Mouse (Mus musculus): ENCODE measurements around the gene Gnl2. TPM values are rescaled to one million over a fixed set of nuclear protein-coding genes. Genes with fewer than 3 reads are reported as not detected.

Gnl2 gene
- polyA plus RNA-seq, 1 experiment from 2014 or later: 88.9 TPM

DNA sequence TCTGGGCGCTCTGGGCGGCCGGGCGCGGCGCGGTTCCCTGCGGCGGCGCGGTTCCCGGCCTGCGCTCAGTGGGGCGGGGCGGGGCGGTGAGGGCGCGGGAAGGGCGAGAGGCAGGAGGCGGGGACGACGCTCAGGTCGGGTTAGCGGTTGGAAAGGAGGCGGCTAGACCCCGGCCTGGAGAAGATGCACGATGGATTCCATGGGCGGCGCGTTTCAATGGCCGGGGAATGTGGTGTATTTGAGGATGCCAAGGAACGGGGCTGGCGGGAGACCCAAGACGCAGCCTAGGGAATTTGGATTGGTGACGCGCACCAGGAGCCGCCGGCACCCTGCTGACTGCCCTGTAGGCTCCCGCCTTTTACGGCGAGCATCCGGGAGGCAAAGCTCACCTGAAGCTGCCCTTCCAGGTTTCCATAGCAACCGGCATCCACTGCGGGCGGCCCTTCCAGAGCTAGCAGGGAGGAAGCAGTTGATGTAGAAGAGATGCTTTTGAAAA is 69.0 kb downstream of the Gnl2 start:
- H3K9me3 ChIP-seq (ENCODE audit: control insufficient read depth, low read length): no peaks in the 10 kb centered on the region
- H3K4me3 ChIP-seq (replicated peaks; ENCODE audit: low read depth, low read length): peak overlapping the region; percentile 84
- H3K9ac ChIP-seq (replicated peaks; ENCODE audit: low read length): peak overlapping the region; percentile 73
- peak overlapping the region; percentile 99 for H3K27ac ChIP-seq (replicated peaks; ENCODE audit: low read depth, low read length)
- DNase-seq: peak; percentile 90
- WGBS: under 1% methylated on average over 44 of the region's 45 CpGs
- no peaks in the 10 kb centered on the region for H3K27me3 ChIP-seq (ENCODE audit: control insufficient read depth, insufficient read depth, low read length)
- H3K4me1 ChIP-seq (ENCODE audit: control insufficient read depth, insufficient read depth, low read length): peaks cover 19% of the 10 kb centered on the region
- ATAC-seq (ENCODE audit: low FRiP score, low TSS enrichment): peak; percentile 88
- peak overlapping the region; percentile 83 for H3K4me2 ChIP-seq (ENCODE audit: low read length)
- peaks cover 34% of the 10 kb centered on the region for H3K36me3 ChIP-seq (ENCODE audit: control insufficient read depth, insufficient read depth, low read length)

DNA sequence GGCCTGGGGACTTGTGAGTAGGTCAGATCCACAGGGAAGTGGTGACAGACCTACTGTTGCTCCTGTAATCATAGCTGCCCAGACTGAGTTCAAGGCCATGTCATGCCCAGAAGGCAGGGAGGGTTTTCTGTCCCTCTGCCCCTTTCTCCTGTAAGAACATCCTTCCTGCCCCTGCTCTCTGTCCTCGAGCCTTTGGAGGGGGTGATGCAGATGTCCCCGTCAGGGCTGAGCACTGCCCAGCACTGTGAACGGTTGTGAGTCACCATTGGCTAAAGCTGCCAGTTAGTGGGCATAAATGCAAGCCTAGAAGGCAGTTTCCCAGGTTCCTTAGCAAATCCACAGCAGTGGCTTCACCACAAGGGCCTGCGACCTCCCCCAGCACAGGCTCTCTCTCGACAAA is 76.6 kb downstream of the Gnl2 start:
- Histone ChIP-seq H3K27me3 (ENCODE audit: control insufficient read depth, insufficient read depth, low read length) (no peaks in the 10 kb centered on the region), H3K9me3 (ENCODE audit: control insufficient read depth, low read length) (no peaks in the 10 kb centered on the region), H3K36me3 (ENCODE audit: control insufficient read depth, insufficient read depth, low read length) (peaks cover 53% of the 10 kb centered on the region), H3K9ac (replicated peaks; ENCODE audit: low read length) (no peak overlapping the region), H3K27ac (replicated peaks; ENCODE audit: low read depth, low read length) (no peak overlapping the region), H3K4me2 (ENCODE audit: low read length) (no peak overlapping the region), H3K4me1 (ENCODE audit: control insufficient read depth, insufficient read depth, low read length) (no peaks in the 10 kb centered on the region), H3K4me3 (replicated peaks; ENCODE audit: low read depth, low read length) (no peak overlapping the region)
- DNase-seq (no peak), ATAC-seq (ENCODE audit: low FRiP score, low TSS enrichment) (no peak)
- 91% methylated on average over 5 of the region's 5 CpGs for WGBS

DNA sequence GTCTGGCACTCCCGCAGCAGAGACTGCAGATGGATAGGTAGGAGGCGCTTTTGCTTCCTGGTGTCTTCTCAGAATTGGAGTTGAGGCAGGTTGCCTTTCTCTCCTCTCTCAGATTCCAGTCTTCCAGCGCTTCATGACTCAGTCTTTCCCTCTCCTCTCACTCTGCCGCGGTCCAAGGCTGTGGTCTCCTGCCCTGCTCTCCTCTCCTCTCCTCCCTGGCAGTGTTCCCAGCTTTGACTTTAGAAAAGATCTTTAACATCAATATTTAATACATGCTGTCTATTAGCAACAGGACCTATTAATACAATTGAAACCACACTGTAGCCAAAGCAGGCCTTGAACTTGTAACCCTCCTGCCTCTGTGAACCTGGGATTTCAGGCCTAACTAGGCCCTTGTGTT is 79.7 kb downstream of the Gnl2 start:
- H3K36me3 ChIP-seq (ENCODE audit: control insufficient read depth, insufficient read depth, low read length): peaks cover 27% of the 10 kb centered on the region
- no peak overlapping the region for H3K27ac ChIP-seq (replicated peaks; ENCODE audit: low read depth, low read length)
- no peak overlapping the region for H3K4me3 ChIP-seq (replicated peaks; ENCODE audit: low read depth, low read length)
- H3K4me2 ChIP-seq (ENCODE audit: low read length): no peak overlapping the region
- H3K27me3 ChIP-seq (ENCODE audit: control insufficient read depth, insufficient read depth, low read length): no peaks in the 10 kb centered on the region
- no peaks in the 10 kb centered on the region for H3K9me3 ChIP-seq (ENCODE audit: control insufficient read depth, low read length)
- 97% methylated on average over 5 of the region's 5 CpGs for WGBS
- ATAC-seq (ENCODE audit: low FRiP score, low TSS enrichment) (no peak), DNase-seq (no peak)
- no peak overlapping the region for H3K9ac ChIP-seq (replicated peaks; ENCODE audit: low read length)
- H3K4me1 ChIP-seq (ENCODE audit: control insufficient read depth, insufficient read depth, low read length): no peaks in the 10 kb centered on the region

GRCm38 (mm10) chr4:125097412-125097811 is 81.0 kb downstream of the Gnl2 start:
- no peak overlapping the region for H3K27ac ChIP-seq (replicated peaks; ENCODE audit: low read depth, low read length)
- no peak overlapping the region for H3K9ac ChIP-seq (replicated peaks; ENCODE audit: low read length)
- H3K4me2 ChIP-seq (ENCODE audit: low read length): no peak overlapping the region
- WGBS: 96% methylated on average over 4 of the region's 4 CpGs
- H3K4me3 ChIP-seq (replicated peaks; ENCODE audit: low read depth, low read length): no peak overlapping the region
- ATAC-seq (ENCODE audit: low FRiP score, low TSS enrichment): no peak
- no peaks in the 10 kb centered on the region for H3K4me1 ChIP-seq (ENCODE audit: control insufficient read depth, insufficient read depth, low read length)
- peaks cover 15% of the 10 kb centered on the region for H3K36me3 ChIP-seq (ENCODE audit: control insufficient read depth, insufficient read depth, low read length)
- H3K27me3 ChIP-seq (ENCODE audit: control insufficient read depth, insufficient read depth, low read length): no peaks in the 10 kb centered on the region
- no peak for DNase-seq
- no peaks in the 10 kb centered on the region for H3K9me3 ChIP-seq (ENCODE audit: control insufficient read depth, low read length)

DNA sequence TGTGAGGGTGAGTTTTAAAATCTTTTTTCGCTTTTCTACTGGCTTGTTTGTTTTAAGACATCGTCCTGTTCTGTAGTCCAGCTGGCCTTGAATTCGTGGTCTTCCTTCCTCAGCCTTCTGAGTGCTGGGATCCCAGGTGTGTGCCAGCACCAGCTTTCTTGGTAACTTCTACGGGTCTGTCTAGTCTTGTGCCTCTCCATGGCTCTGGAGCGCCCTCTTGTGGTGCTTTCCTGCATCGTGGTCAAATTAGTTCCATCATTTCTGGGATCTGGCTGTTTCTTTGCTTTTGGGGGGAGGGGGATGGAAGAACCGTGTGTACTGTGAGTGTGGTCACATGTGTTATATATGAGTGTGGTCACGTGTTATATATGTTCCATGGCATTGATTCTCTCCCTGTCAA is 83.1 kb downstream of the Gnl2 start:
- Histone ChIP-seq H3K36me3 (ENCODE audit: control insufficient read depth, insufficient read depth, low read length) (peaks cover 26% of the 10 kb centered on the region), H3K4me2 (ENCODE audit: low read length) (no peak overlapping the region), H3K4me3 (replicated peaks; ENCODE audit: low read depth, low read length) (no peak overlapping the region), H3K9ac (replicated peaks; ENCODE audit: low read length) (no peak overlapping the region), H3K27me3 (ENCODE audit: control insufficient read depth, insufficient read depth, low read length) (no peaks in the 10 kb centered on the region), H3K27ac (replicated peaks; ENCODE audit: low read depth, low read length) (no peak overlapping the region), H3K4me1 (ENCODE audit: control insufficient read depth, insufficient read depth, low read length) (no peaks in the 10 kb centered on the region), H3K9me3 (ENCODE audit: control insufficient read depth, low read length) (no peaks in the 10 kb centered on the region)
- 10% methylated on average over 8 of the region's 8 CpGs for whole genome bisulfite sequencing
- peak; percentile 90 for DNase-seq
- ATAC-seq (ENCODE audit: low FRiP score, low TSS enrichment): no peak

GRCm38 (mm10) chr4:125101334-125101733 is 84.9 kb downstream of the Gnl2 start:
- no peak overlapping the region for H3K4me3 ChIP-seq (replicated peaks; ENCODE audit: low read depth, low read length)
- WGBS: 70% methylated on average over 13 of the region's 13 CpGs
- no peak for ATAC-seq (ENCODE audit: low FRiP score, low TSS enrichment)

More at GRCm38 (mm10) chr4:125101334-125101733, 84.9 kb downstream of the Gnl2 start:
- Histone ChIP-seq H3K4me2 (ENCODE audit: low read length) (no peak overlapping the region), H3K27me3 (ENCODE audit: control insufficient read depth, insufficient read depth, low read length) (no peaks in the 10 kb centered on the region), H3K36me3 (ENCODE audit: control insufficient read depth, insufficient read depth, low read length) (peaks cover 34% of the 10 kb centered on the region), H3K4me1 (ENCODE audit: control insufficient read depth, insufficient read depth, low read length) (no peaks in the 10 kb centered on the region), H3K9ac (replicated peaks; ENCODE audit: low read length) (no peak overlapping the region), H3K27ac (replicated peaks; ENCODE audit: low read depth, low read length) (no peak overlapping the region), H3K9me3 (ENCODE audit: control insufficient read depth, low read length) (no peaks in the 10 kb centered on the region)
- no peak for DNase-seq

Other genes starting within 250 kb of the Gnl2 start
- 11.4 and 13.4 TPM in 2 replicates for gene Mtf1, start 214.5 kb upstream of the Gnl2 start, polyA plus RNA-seq (2014; fragmentation: Nextera tagmentation; extraction: Ambion mirVana)
- gene Yrdc, start 165.9 kb upstream of the Gnl2 start, polyA plus RNA-seq (2014; fragmentation: Nextera tagmentation; extraction: Ambion mirVana): 57.3 and 59.1 TPM in 2 replicates
- 85.1 and 110 TPM in 2 replicates for gene 1110065P20Rik, start 165.4 kb upstream of the Gnl2 start, polyA plus RNA-seq (2014; fragmentation: Nextera tagmentation; extraction: Ambion mirVana)
- 16.9 and 18.5 TPM in 2 replicates for gene Maneal, start 154.4 kb upstream of the Gnl2 start, polyA plus RNA-seq (2014; fragmentation: Nextera tagmentation; extraction: Ambion mirVana)
- gene Epha10, start 135.7 kb upstream of the Gnl2 start, polyA plus RNA-seq (2014; fragmentation: Nextera tagmentation; extraction: Ambion mirVana): 9.6 and 10.7 TPM in 2 replicates
- 4.9 and 5.6 TPM in 2 replicates for gene 9930104L06Rik, start 79.5 kb upstream of the Gnl2 start, polyA plus RNA-seq (2014; fragmentation: Nextera tagmentation; extraction: Ambion mirVana)
- gene Cdca8, start 77.3 kb upstream of the Gnl2 start, polyA plus RNA-seq (2014; fragmentation: Nextera tagmentation; extraction: Ambion mirVana): 22.8 and 34.7 TPM in 2 replicates
- gene Rspo1, start 30.2 kb upstream of the Gnl2 start, polyA plus RNA-seq (2014; fragmentation: Nextera tagmentation; extraction: Ambion mirVana): 1.7 and 3.2 TPM in 2 replicates
- 0.92 and 1.0 TPM in 2 replicates for gene Dnali1, start 49.1 kb downstream of the Gnl2 start, polyA plus RNA-seq (2014; fragmentation: Nextera tagmentation; extraction: Ambion mirVana)
- gene Snip1, start 50.1 kb downstream of the Gnl2 start, polyA plus RNA-seq (2014; fragmentation: Nextera tagmentation; extraction: Ambion mirVana): 27.7 and 31.2 TPM in 2 replicates
- 171 and 183 TPM in 2 replicates for gene Meaf6, start 68.5 kb downstream of the Gnl2 start, polyA plus RNA-seq (2014; fragmentation: Nextera tagmentation; extraction: Ambion mirVana)
- 0.22 and 0.46 TPM in 2 replicates for gene Zc3h12a, start 111.3 kb downstream of the Gnl2 start, polyA plus RNA-seq (2014; fragmentation: Nextera tagmentation; extraction: Ambion mirVana)